Mouse (Mus musculus): ENCODE measurements around the gene Gal.

The Gal gene

DNA sequence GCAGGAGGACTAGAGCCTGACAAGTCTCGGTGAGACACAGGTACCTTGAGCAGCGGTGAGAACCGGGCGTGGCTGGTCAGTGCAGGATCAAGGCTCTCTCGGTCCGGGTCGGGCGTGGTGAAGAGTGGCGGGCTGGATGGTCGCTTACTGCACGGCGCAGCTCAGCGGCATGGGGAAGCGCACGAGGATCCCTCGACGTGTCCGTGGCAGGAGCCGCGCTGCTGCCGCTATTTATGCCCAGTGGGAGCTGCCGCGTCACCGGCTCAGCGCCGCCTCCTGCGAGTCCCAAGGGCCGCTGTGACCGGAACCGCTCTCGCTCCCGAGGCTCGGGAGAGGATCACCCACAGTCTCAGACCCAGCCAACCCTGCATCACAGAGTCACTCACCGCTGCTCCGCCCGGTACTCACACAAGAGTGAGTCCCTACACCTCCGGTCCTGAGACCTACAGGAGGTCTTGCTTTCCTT is at the start of gene Gal:
Gene Gal (minus strand): TSS at position 277 of the 466 bp plus-strand sequence.
- no peak for DNase-seq (ENCODE audit: low read depth, low spot score)

DNA sequence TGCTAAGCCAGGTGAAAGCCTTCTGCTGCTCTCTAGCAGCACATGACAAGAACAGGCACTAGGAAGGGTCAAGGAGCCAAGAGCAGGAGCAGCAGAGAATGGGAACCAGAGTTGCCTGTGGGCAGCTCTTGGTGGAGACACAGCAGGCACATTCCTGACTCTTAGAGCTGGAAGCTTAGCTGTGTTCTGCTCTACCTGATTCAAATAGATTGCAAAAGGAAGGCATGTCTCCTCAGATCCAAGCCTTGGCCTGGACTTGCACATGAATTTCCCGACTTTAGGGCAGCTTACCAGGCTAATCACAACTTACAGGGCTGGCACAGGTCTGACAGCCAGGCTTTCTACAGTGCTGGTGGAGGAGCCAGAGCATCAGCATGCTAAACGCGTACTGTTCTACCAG is 45.6 kb upstream of the Gal start:
- DNase-seq (ENCODE audit: low read depth, low spot score): no peak

- DNase-seq (ENCODE audit: low read depth, low spot score): no peak
Measured at GRCm38 (mm10) chr19:3458331-3459099, 44.2 kb upstream of the Gal start.

- DNase-seq (ENCODE audit: low read depth, low spot score): no peak
Measured at GRCm38 (mm10) chr19:3457700-3458099, 43.4 kb upstream of the Gal start.

DNA sequence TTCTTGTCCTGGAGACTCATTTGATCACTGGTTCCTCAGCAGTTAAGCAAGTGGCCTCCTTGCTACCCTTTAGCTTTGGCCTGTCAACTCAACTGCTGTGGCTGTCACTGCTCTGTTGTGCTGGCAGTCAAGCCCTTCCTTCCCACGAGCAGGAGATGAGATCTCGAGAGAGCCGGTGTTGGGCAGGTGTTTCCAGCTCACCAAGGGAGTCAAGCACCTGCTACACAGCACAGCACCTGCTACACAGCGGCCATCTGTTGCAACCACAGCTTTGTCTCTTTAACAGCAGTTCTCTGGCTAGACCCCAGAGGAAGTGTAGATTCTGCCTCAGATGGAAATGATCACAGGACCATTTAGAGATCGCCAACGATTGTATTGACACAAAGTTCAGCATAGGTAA is 37.3 kb upstream of the Gal start:
- DNase-seq (ENCODE audit: low read depth, low spot score): no peak

DNA sequence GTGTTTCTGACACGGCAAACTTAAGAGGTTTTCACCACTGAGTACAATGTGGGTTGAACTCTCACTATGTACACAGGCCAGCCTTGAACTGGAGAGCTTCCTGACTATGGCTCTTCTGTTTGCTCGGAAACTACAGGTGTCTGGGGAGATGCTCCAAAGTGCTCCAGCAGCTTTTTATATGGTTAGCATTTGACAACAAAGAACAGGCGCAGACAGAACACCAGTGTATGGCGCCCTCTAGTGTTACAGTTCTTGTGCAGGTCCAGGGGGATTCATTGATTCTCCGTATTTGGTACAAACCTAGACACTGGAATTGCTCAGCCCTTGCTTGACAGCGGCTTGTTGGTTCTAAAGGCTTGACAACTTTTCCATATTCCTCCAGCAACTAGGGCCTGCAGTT is 36.8 kb upstream of the Gal start:
- DNase-seq (ENCODE audit: low read depth, low spot score): peak; percentile 55

- DNase-seq (ENCODE audit: low read depth, low spot score): no peak
Measured at GRCm38 (mm10) chr19:3450714-3451113, 36.4 kb upstream of the Gal start.

GRCm38 (mm10) chr19:3449248-3449647 is 34.9 kb upstream of the Gal start:
- DNase-seq (ENCODE audit: low read depth, low spot score): no peak

DNA sequence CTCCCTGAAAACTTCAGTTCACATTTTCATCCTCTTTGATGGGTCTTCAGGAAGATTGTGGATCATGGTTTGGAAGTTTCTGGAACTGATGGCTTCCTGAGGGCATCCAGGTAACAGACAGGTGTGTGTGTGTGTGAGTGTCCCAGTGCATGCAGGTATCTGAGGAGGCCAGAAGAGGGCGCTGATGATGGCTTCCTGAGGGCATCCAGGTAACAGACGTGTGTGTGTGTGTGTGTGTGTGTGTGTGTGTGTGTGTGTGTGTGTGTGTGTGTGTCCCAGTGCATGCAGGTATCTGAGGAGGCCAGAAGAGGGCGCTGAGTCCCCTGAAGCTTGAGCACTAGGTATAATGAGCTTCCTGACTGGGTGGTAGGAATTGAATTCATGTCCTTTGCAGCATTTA is 33.0 kb upstream of the Gal start:
- DNase-seq (ENCODE audit: low read depth, low spot score): no peak

DNA sequence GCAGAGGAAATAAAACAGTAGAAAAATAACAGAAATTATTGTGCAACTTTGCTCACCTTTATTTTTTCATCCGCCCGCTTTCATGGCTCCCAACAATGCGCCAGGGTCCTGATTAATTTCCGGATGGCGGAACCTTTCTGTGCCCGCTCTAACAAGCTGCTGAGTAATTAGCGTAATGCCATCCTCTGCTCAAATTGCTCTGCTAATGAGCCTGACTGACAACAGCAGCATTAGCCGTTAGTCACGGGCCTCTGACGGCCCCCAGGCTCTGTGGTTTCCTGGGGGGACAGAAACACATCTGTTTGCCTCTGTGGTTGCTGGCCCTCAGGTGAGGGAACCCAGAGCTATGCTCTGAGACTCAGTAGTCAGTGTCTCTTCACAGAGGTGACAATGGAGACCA is 26.7 kb upstream of the Gal start:
- DNase-seq (ENCODE audit: low read depth, low spot score): no peak

DNA sequence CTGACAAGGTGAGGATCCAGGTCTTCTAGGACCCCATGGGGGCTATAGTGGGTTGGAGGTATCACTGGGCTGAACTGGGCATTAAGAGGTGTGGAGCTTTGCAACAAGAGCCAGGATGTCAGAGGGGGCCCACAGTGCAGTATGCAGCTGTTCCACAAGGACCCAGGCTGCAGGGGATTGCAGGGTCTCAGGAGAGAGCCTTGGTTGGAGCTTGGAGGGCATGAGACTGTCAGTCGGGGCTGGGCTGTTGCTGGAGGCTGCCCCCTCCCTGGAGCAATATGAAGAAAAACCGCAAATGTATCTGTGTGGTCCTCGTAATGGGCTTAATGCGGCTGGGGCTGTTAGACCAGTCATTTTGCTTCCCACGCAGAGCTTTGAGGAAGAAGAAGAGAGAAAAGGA is 26.3 kb upstream of the Gal start:
- DNase-seq (ENCODE audit: low read depth, low spot score): no peak

GRCm38 (mm10) chr19:3437980-3438379 is 23.6 kb upstream of the Gal start:
- DNase-seq (ENCODE audit: low read depth, low spot score): no peak

- DNase-seq (ENCODE audit: low read depth, low spot score): no peak
Measured at GRCm38 (mm10) chr19:3436840-3437239, 22.5 kb upstream of the Gal start.

DNA sequence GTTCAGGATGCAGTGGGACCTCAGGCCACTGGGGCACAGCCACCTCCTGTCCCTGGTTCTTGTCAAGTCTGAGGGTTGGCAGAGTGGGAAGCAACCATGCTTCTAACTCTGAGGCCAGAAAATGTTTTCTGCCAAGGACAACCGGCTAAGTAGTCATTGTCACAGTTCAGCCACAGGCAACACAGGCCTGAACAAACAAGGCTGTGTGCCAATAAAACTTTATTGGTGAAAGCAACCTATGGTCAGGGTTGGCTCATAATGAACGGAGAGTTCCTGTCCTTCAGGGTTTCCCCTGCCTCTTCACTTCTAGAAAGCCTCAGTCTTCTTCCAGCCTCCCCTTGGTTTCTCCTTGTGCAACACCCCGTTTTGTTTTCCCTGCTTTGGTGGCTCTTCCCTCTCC is 21.5 kb upstream of the Gal start:
- no peak for DNase-seq (ENCODE audit: low read depth, low spot score)

GRCm38 (mm10) chr19:3434641-3435040 is 20.3 kb upstream of the Gal start:
- no peak for DNase-seq (ENCODE audit: low read depth, low spot score)

DNA sequence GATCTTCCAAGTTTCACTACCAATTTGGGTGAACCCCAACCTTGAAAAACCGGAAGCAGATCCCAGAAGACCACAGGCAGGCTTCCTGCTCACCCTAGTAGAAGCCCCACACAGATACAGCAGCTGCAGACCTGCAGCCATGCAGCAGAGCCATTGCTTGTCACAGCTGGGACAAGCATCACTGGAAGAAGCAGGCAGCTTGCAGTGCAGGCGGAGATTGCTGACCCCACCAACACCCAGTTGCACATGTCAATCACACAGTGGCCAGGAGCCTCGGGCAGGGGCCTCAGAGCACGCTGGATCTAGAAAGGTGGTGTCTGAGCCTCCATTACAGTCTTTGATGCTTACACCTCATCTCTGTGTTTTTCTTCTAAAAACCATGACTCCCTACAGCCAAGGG is 19.8 kb upstream of the Gal start:
- DNase-seq (ENCODE audit: low read depth, low spot score): no peak

DNA sequence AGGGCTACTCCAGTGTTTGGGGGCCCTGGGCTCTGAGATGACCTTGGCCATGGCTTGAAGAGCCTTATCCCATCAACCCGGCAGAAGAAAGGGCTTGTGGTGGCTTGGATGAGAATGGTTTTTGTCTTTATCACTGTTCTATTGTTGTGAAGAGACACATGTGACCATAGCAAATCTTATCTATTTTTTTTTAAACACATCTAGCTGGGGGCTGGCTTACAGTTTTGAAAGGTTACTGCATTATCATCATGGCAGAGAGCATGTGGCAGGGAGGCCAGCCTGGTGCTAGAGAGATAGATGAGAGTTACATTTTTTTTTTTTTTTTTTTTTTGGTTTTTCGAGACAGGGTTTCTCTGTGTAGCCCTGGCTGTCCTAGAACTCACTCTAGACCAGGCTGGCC is 17.6 kb upstream of the Gal start:
- DNase-seq (ENCODE audit: low read depth, low spot score): no peak

- no peak for DNase-seq (ENCODE audit: low read depth, low spot score)
Measured at GRCm38 (mm10) chr19:3431066-3431465, 16.7 kb upstream of the Gal start.

- DNase-seq (ENCODE audit: low read depth, low spot score): no peak
Measured at GRCm38 (mm10) chr19:3429156-3429816, 14.9 kb upstream of the Gal start.

- DNase-seq (ENCODE audit: low read depth, low spot score): no peak
Measured at GRCm38 (mm10) chr19:3428057-3428830, 13.9 kb upstream of the Gal start.

DNA sequence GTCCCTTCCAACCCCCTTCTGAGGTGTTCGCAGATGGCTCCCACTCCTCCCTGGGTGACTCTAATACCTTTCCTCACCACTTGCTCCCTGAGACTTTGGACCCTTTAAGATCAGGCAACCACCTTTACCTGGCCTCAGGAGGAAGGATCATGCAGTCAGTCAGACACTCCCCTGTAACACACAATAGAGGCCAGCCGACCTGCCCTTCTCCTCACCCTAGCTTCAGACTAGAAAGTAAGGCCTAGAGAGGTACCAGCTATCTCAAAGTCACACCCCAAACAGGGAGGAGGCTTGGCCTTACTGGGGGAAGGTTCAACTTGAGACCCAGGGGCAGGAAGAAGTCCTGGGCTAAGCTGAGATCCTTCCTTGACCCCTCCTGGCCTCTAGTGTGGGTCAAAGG is 9.9 kb upstream of the Gal start:
- DNase-seq (ENCODE audit: low read depth, low spot score): no peak

- no peak for DNase-seq (ENCODE audit: low read depth, low spot score)
Measured at GRCm38 (mm10) chr19:3422981-3423380, 8.6 kb upstream of the Gal start.

DNA sequence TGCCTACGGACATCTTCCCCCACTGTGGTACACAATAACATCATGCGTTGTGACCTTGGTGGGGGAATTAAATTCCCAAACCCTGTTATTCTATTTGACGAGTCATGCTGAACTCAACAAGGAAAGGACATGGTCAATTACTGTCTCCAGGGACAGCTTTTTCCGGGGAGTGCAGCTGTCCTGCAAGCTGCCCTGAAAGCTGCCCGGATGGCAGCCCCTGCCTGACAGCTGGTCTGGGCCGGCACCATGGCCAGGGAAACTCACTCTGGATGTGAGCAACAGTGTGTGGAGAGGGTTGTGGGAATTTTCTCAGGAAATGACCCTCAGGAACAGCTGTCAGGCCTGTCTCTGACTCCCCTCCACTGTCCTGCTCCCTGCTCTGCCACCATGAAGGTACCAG is 8.1 kb upstream of the Gal start:
- no peak for DNase-seq (ENCODE audit: low read depth, low spot score)
